Mouse (Mus musculus) neural tube, embryonic 10.5 days (tissue): ENCODE data around the gene Rangap1.
A peak's percentile ranks its signal among the peaks of the same experiment; 100 is the strongest.
"Not testable (repeated sequence)": the region's sequence is repeated elsewhere in the genome, so short reads cannot be mapped to it uniquely, and the experiment has no call there.

Experiments
- DNase-seq: peaks from one replicate; pipeline ENCODE4 v3.0.0-alpha.2; 2017; ENCODE audit warnings: low spot score; ENCODE audit errors: extremely low spot score

Gene Rangap1

DNA sequence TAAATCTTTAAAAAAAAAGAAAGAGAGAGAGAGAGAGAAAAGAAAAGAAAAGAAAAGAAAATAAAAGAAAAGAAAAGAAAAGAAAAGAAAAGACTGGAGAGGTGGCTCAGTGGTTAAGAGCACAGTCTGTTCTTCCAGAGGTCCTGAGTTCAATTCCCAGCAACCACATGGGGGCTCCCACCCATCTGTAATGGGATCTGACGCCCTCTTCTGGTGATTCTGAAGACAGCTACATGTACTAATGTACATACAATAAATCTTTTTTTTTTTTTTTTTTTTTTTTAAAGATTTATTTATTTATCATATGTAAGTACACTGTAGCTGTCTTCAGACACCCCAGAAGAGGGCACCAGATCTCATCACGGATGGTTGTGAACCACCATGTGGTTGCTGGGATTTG, 3.0 kb downstream of the Rangap1 start:
- not testable (repeated sequence) for DNase-seq

DNA sequence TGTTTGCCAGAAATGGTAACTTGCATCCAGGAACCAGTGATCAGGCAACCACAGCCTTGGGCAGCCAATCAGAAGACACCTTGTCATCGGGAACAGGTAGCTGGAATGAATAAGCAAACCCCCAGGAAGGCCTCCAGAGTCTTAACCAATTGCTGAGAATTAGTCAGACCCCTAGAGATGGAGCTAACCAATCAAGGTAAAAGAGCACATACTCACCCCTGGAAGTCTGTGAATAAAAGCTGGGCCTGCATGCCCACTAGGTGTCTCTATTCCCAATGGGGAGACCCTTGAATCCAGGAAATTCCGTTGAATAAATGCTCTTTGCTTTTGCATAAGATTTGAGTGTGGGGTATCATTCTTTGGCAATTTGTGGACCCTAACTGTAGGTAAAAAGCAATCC, 5.4 kb downstream of the Rangap1 start:
- DNase-seq = no peak

DNA sequence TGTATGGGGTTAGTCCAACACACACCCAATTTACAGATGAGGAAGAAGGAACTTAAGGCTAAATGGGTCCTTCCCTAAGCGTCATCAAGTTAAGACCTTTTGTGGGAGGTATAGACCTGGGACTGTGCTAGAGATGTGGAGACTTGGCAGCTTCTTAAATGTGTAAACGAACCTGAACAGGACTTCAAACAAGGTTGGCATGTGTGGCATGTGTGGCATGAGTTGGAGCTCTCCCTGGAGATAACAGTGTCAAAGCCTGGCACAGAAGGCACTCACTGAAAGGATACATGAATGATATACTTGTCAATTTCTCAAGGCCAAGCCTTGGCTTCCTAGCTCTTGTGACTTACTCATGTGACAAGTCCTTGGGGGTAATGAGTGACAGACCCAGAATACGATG, 6.0 kb downstream of the Rangap1 start:
- DNase-seq = no peak

DNA sequence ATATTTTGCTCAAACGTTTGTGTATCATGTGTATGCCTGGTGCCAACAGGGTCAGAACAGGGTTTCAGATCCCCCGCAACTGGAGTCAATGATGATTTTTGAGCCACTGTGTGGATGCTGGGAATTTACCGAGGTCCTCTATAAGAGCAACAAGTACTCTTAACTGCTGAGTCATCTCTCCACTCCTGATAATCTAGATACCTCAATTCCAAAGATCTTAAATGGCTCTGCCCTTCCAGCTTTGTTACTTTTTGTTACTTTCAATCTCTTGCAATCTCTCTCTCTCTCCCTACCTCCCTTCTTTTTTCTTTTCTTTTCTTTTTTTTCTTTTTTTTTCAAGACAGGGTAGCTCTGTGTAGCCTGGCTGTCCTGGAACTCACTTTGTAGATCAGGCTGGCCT, 10.3 kb downstream of the Rangap1 start:
- no peak for DNase-seq

DNA sequence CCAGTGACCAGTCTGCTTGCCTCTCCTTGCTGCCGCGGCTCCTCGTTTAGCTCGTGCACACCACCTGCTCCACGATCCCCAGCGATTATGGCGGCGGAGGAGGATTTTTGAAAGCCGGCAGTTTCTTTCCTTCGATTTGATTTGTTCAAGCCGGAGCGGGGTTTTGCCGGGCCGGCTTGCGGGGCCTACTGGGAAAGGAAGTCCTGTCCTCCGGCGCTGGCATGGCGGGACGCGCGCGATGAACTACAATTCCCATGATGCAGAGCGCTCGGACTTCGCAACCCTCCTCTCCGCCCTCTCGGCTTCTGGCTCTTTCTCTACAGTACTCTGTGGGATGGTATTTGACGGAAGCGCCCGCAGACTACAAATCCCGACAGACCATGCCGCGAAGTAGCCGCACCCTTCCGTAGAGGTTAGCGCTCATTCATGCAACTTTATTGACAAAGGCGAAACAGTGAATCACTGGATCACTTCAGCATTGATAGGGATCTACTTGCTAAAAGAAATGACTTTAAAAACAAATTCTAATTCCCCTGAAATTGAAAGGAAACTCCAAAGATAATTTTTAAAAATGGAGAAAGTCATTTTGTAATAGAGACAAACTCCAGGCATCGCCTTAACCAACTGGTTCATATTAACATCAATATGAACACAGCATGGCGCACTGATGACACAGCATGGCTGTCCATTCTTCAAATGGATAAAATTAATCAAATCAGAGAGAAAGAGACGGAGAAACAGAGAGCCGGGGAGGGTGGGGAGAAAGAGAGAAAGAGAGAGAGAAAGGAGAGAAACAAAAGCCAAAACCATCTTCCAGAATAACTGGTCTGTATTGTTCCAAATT, 15.3 kb downstream of the Rangap1 start:
- DNase-seq = peak; percentile 93

DNA sequence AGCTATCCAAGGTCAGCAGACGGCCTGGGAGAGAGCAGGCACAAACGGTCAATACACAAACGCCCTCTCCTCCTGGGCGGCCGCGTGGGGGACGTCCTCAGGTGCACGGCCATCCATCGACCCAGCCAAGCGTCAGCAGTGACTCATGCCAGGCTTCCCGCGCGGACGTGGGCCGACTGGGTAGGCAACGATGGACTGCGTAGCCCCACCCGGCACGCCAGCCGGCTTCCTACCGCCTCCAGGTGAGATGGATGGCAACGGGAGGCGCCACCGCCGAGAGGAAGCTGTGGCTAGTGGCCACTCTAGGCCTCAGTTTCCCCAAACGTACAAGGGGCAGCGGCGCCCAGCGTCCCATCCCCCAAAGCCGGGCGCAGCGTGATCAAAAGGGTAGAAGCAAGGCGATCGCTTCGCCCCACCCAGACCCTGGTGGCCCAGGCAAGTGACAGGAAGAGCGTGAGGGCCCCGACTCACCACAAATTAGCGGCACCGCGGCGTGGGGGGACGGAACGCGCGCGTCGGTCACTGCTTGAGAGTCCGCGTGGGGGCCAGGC, 16.0 kb downstream of the Rangap1 start:
- peak; percentile 35 for DNase-seq

DNA sequence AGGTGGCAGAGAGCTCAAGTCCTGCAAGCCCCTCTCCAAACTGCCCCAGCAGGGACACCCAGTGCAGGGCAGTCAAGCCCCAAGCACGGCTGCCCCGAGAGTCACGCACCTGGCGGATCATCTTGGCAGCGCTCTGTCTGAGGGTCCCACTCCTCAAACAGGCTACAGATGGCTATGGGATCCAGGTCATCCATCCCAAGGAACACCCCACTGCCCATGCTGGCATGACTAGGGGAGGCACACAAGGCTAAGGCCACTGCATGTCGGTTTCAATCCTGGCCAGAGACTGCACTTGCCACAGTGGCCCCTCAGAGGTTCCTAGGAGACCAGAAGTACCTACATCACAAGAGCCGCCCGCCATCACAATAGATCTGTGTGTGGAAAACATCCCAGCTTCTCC, 19.4 kb downstream of the Rangap1 start:
- no peak for DNase-seq

DNA sequence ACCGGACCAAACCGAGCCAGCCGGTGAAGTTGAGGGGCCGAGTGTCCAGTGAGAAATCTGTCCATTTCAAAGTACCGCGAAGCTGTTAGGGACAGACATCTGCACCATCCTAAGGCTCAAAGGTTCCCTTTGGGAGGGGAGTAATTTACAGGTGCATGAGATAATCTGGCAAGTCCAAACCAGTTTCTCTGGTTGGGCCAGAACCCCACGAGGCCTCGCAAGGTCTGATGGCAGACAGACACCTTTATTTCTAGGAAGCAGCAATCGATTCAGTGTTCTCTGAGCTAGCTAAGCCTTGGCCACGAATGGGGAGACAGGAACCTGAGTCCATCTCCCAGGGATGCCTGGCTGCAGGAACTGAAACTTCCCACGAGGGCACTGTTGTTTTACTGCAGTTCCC, 21.7 kb downstream of the Rangap1 start:
- DNase-seq = no peak

DNA sequence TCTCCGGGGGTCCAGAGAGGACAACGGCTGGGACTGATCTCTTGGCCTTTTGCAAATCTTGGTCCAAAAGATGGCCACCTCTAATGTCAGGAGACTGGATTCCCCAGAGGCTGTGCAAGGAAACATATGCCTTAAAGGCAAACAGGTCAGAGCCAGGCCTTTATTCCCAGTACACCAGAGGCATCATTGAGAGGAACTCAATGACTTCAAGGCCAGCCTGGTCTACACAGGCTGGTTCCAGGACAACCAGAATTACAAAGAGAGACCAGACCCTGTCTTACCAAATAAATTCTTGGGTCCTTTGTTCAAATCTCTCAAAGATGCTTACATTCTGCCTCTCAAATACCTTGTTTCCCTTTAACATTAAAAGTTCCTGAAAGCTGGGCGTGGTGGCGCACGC, 23.0 kb downstream of the Rangap1 start:
- DNase-seq = no peak

DNA sequence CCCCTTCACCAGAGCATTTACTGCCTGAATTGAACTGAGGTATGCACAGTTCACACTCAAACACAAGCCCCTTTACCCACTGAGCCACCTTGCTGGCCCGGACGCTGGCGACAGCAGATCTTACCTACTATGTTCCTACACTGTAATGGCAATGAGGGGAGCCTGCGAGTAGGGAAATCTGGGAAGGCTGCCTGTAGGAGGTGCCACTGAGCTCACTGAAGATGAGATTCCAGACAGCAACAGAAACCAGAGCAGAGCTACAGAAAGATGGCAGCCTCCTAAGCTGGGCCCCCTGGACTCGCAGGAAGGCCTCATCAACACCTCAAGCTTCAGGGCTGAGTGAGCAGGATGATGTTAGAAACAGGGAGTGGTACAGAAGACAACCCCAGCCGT, 26.2 kb downstream of the Rangap1 start:
- no peak for DNase-seq

DNA sequence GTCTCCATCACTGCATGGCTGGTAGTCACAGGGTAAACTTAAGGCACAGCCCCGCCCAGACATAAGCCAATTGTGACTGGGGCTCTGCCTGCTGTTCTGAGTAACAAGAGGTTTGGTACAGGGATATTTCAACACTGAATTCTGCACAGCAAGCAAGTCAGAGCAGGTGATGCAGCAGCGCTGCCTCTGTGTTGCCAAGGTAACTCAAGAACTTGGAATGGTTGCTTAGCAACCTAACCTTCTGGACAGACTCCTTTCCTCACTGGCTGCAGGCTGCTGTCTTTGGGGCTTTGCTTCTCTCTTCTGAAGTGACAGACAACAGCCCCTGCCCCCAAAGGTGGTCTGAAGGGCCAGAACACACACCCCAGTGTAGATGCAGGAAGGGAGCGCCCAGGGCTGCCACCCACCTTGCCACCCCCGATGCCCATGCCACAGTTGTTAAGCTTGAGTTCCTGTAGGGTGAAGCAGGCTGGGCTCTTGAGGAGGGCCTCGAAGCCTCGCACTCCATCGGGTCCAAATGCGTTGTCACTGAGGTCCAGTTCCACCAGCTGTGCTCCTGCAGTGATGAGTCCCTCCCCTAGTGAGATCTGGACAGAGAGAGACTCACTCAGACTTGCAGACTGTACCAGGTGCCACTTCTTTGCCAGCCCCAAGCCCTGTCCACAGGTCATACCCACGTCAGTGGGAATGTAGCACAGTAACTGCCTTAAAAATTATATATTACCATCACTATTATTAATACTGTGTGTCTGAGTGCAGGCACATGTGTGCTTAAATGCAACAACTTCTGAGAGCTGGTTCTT, 26.8 kb downstream of the Rangap1 start:
- DNase-seq = no peak

DNA sequence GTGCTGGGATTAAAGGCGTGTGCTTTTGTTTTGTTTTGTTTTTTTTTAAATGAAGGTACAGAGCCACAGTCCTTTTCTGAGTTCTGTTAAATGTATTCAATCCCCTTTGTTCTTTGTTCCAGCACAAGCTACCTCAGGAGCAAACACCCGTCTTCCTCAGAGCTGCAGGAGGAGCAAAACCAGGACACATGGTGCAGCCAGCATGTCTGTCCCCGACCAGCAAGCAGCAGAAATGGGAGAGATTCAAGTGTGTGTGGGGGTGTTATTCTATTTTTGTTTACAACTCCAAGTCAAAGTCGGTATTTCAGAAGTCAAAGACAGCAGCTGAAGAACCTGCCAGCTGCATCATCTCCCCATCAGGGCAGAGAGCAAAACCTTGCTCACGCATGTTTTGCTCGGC, 31.6 kb downstream of the Rangap1 start:
- no peak for DNase-seq

DNA sequence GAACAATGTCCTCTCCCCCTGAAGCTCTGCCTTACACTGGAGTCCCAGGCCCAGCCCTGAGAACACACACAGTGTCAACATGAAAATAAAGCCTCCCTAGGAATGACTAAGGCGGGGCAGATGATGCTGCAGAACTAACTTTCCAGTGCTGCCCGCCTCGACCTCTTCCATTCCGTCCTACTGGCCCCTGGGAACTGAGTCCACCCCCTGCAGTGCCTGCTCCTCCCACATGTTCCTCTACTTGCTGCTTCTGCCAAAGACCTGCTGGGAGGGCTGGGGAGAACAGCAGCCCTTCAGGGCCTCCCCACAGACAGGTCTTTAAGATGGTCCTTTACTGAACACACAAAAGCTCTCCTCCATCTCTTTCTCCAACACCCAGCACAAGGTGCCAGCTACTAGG, 34.5 kb downstream of the Rangap1 start:
- DNase-seq = no peak

DNA sequence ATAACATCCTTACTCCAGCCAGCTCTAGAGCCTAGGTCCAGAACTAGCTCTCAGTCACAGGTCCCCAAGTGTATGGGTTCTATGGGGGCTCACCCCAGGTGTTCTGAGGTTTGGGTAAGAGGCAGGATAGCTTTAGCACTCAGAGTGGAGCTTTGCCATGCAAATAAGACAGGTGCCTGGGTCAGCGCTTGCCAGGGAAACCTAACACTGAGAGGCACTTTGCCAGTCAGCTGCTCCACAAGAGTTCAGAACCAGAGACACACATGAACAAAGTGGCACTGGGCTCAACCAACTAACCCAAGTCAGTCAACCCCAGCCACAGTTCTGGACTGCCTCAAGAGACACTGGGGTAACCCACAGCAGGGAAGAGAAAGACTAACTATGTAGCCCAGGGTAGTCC, 35.6 kb downstream of the Rangap1 start:
- no peak for DNase-seq

DNA sequence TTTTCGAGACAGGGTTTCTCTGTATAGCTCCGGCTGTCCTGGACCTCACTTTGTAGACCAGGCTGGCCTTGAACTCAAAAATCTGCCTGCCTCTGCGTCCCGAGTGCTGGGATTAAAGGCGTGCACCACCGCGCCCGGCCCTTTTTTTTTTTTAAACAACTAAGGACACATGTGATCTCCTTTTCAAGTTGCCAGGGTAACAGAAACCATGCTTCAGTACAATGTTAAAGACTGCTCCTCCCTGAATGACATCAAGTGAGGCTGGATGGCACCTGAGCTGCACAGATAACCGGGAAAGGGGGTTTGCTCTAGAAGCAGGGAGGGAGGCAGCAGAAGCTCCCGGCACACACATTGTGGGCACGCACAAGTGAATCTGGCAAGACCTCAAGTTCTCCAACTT, 36.3 kb downstream of the Rangap1 start:
- DNase-seq = no peak

DNA sequence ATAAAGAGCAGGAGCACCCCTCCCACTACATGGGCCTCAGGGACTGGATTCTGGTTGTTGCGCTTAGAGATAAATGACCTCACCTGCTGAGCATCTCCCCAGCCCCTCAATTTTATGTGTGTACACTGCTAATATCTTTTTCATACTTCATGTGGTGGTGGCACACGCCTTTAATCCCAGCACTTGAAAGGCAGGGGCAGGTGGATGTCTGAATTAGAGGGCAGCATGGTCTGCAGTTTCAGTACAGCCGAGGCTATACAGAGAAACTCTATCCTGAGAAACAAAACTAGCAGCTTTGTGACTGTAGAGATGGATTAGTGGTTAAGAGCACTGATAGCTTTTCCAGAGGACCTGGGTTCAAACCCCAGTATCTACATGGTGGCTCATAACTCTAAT, 42.2 kb downstream of the Rangap1 start:
- DNase-seq = no peak

DNA sequence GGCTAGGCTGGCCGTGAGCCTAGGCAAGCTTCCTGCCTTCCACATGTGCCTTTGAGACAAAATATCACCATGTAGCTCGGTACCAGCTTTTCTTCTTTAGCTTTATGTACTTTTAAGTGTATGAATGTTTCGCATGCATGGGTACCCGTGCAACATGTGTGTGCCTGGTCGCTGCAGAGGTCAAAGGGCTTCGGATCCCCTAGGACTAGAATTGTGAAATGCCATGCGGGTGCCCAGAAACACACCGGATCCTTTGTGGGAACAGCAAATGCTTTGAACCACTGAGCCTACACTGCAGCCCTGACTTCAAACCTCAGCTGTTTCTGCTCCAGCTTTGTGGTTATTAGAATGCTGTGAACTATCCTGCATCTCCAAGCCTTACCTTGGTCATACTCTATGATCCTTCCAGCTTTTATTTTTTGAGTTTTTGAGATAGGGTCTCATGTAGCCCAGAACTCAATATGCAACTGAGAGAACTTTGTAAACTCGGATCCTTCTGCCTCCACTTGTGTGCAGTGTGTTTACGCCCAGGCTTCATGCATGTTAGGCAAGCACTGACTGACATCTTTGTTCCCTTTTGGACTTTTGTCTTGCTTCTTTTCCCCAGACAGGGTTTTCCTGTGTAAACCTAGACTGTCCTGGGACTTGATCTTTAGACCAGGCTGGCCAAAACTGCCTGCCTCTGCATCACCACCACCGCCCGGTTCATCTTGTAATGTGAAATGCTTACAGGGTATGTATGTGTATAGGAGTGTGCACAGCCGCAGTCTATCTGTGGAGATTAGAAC, 42.8 kb downstream of the Rangap1 start:
- DNase-seq = no peak

DNA sequence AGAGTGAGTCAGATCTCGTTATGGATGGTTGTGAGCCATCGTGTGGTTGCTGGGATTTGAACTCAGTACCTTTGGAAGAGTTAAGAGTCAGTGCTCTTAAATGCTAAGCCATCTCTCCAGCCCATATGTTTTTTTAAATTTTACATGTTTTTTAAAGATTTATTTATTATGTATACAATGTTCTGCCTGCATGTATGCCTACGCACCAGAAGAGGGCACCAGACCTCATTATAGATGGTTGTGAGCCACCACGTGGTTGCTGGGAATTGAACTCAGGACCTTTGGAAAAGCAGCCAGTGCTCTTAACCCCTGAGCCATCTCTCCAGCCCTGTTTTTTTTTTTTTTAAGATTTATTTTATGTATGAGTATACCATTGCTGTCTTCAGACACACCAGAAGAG, 44.0 kb downstream of the Rangap1 start:
- not testable (repeated sequence) for DNase-seq

DNA sequence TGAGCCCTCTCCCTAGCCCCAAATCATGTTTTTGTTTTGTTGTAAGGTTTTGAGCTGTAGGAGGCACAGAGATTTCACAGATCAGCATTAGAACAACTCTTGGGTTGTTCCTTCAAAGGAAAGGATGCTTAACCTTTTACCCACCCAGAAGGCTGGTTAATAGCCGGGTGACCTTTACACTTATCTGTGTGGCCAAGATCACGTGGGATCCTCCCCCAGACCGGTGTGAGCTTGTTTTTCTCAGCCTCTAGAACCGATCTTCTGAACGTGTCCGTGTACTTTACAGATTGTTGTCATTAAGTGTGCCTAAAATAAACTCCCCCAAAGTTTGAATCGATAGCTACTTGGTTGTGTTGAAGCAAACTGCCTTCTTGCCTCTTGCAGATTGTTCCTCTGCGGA, 44.7 kb downstream of the Rangap1 start:
- DNase-seq = no peak

DNA sequence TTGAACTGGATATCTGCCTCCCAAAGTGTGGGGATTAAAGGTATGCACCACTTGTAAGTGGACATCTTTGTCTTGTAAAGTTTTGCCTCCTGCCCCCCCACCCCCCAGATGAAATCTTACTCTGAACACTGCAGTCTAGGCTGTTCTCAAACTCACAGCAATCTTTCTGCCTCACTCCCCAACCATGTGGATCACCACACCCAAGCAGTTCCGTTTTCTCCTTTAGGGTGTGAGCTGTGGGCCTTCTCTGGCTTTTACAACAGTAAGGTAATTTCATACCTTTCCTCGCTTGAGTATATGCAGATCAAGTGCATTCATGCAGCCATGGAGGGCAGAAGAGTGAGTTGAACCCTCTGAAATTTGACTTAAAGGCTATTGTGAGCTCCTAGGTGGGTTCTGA, 45.2 kb downstream of the Rangap1 start:
- DNase-seq = no peak

DNA sequence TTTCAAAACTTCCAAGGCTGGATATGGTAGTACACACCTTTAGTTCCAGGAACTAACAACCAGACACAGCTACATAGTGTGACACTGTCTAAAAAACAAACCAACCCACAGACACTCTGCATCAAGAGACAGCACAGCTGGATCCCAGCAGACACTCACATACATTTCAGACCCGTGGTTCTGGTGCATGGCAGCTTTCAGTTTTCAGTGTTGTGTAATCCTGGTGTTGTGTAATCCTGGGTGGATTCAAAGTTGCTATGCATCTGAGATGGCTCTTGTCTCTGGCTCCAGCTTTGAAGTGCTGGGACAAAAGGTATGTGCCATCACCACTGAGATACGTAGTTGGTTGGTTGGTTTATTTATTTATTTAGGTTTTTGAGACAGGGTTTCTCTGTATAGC, 46.8 kb downstream of the Rangap1 start:
- no peak for DNase-seq

DNA sequence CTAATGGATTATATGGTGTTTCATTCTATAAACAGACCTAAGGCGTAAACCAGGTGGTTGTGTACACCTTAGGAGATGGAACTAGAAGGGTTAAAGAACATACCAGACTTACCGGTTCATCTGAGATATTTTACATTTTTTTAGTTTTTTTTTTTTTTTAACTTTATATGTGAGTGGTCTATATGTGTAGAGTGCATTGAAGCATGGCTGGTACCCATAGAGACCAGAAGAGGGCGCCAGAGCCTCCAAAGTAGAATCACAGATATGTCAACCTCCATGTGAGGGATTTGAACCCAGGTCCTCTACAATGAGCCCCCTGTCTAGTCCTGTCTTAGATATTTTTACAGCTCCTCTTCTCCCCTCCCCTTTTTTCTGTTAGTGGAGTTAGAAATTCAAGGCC, 47.5 kb downstream of the Rangap1 start:
- no peak for DNase-seq
